8 mouse cellular contexts compared by ENCODE assay signal in the genomic region with DNA sequence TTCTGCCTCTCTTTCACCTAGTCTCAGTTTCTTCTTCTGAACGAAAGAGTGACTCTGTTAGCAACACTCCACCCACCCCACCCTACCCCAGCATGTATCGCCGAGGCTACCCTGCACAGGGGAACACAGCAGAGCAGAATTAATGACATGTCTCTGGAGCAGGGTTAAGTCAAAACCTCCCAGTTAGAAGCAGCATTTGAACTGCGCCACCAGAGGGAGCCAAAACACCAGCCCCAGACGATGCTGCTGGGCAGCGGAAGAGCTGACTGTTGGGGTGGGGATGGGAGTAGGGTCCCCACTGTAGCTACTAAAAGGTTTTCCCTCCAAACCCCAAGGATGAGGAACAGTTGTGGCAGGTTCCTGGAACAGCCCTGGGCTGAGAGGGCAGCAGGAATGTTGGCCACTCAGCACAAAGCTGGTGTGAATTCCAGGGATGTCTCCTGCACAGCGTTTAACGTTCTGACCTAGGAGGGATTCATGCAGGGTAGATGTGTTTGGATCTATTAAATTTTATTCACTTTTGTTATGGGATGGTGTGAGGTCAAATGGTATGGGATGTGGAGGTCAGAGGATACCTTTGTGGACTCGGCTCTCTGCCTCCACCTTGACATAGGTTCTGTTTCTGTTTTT. TPM values are rescaled to one million over a fixed set of nuclear protein-coding genes. Genes with fewer than 3 reads are reported as not detected.
DNase-seq lines count a peak whose midpoint lies in the region; ATAC-seq lines count a peak whose summit lies in the region.

No protein-coding gene starts in this region.

- no peak overlapping the region for H3K4me2 ChIP-seq in liver, embryonic 13.5 days

- H3K4me1 ChIP-seq in liver, embryonic 13.5 days (replicated peaks), result peaks cover 2% of the 10 kb centered on the region; the same call in 1 of the 2 replicates

- peak; percentile 35 for ATAC-seq in liver, embryonic 13.5 days (ENCODE audit: low read depth)

- H3K27me3 ChIP-seq in liver, embryonic 13.5 days, result 0 out of 2 replicates have a peak, but pooled peaks cover 3% of the 10 kb centered on the region

- no peaks in the 10 kb centered on the region for H3K36me3 ChIP-seq in liver, embryonic 13.5 days

- no peak overlapping the region for H3K27ac ChIP-seq in liver, embryonic 13.5 days

- WGBS in liver, embryonic 13.5 days (ENCODE audit: insufficient replicate concordance), result 29% methylated on average over 9 of the region's 9 CpGs

- no peak overlapping the region for H3K9ac ChIP-seq in liver, embryonic 13.5 days

- peak; percentile 82 for DNase-seq in 3T3-L1 (ENCODE audit: low read depth, low spot score)
- DNase-seq in Muller cell, postnatal 12 days (ENCODE audit: inconsistent ontology term), result peak; percentile 63
- DNase-seq in cerebellum, postnatal 14 days, result peak; percentile 88 to 90
- peak; percentile 66 for DNase-seq in gastrocnemius, postnatal 14 days
- DNase-seq in kidney, adult 11 months, result peak; percentile 47
- peak; percentile 49 for DNase-seq in liver, embryonic 13.5 days
- DNase-seq in natural killer cell, adult 2 months (ENCODE audit: low spot score in 2 of 2), result peak; percentile 63 to 76
- peak; percentile 53 to 66 for DNase-seq in thymus, adult 18-20 months

- intact Hi-C loops in gastrocnemius, postnatal 14 days (cut with DNase I; ENCODE audit: low total_unique reads), result loop anchor here (5.0 to 10.0 kb wide), 3 partner anchors 47 to 120 kb away; a partner anchor contains a TSS

- H3K4me3 ChIP-seq in liver, embryonic 13.5 days (replicated peaks), result no peak overlapping the region

- no peaks in the 10 kb centered on the region for H3K9me3 ChIP-seq in liver, embryonic 13.5 days (replicated peaks)

RNA-seq across cellular contexts. Expression of a gene that starts 14.1 kb away (rescaled TPM):
- under 1 TPM in 1 of 2 experiments, not detected in 1; 0.35 TPM for total RNA-seq in gastrocnemius, postnatal 14 days (2021)
- 0.25 and 0.75 TPM in 2 replicates for polyA plus RNA-seq in liver, embryonic 13.5 days (2015; fragmentation: Nextera tagmentation; extraction: Ambion mirVana)

RNA-seq across cellular contexts. Expression of a gene that starts 19.3 kb away (rescaled TPM):
- total RNA-seq in gastrocnemius, postnatal 14 days (2021), result 10 to 100 TPM; 40.3 to 48.1 TPM
- 136 and 175 TPM in 2 replicates for polyA plus RNA-seq in liver, embryonic 13.5 days (2015; fragmentation: Nextera tagmentation; extraction: Ambion mirVana)

RNA-seq across cellular contexts. Expression of a gene that starts 39.4 kb away (rescaled TPM):
- not detected for total RNA-seq in gastrocnemius, postnatal 14 days (2021)
- polyA plus RNA-seq in liver, embryonic 13.5 days (2015; fragmentation: Nextera tagmentation; extraction: Ambion mirVana), result 54.8 and 64.6 TPM in 2 replicates

RNA-seq across cellular contexts. Expression of a gene that starts 39.5 kb away (rescaled TPM):
- under 1 TPM; 0.09 to 0.29 TPM for total RNA-seq in gastrocnemius, postnatal 14 days (2021)
- polyA plus RNA-seq in liver, embryonic 13.5 days (2015; fragmentation: Nextera tagmentation; extraction: Ambion mirVana), result 5.7 and 5.8 TPM in 2 replicates

RNA-seq across cellular contexts. Expression of a gene that starts 41.5 kb away (rescaled TPM):
- total RNA-seq in gastrocnemius, postnatal 14 days (2021), result 10 to 100 TPM; 25.7 to 33.5 TPM
- polyA plus RNA-seq in liver, embryonic 13.5 days (2015; fragmentation: Nextera tagmentation; extraction: Ambion mirVana), result 7.1 and 7.4 TPM in 2 replicates
